28 mouse cellular contexts compared by ENCODE assay signal in the genomic region with DNA sequence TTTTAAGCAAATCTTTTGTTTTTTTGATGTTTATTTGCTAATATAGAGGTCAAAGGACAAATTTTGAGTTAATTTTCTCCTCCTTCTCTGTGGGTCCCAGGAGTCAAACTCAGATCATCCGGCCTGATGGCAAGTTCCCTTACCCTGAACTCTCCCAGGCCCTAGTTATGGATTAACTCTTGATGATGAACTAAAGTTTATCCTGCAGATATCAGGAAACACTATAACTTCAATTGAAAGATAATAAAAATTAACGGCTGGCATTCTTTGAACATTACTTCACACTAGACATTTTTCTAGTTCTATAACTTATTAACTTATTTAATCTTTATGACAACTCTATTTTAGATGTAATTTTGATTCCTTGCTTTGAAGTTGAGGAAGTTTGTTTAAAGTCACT.
"Had no signal": no experiment of that assay in that cellular context is flagged by ENCODE, and none has a peak within 500 bp of the region (broad histone marks: within the 10 kb centered on the region; RNA-seq: fewer than 3 reads in every experiment).

No protein-coding gene starts in this region.

- ATAC-seq: forebrain, embryonic 13.5 days; forebrain, embryonic 14.5 days; forebrain, embryonic 15.5 days; forebrain, embryonic 16.5 days; forebrain, postnatal 0 days had no signal

- H3K4me2 ChIP-seq: embryonic facial prominence, embryonic 12.5 days; embryonic facial prominence, embryonic 13.5 days; embryonic facial prominence, embryonic 15.5 days; forebrain, embryonic 12.5 days; forebrain, embryonic 13.5 days; forebrain, embryonic 15.5 days had no signal

- H3K27me3 ChIP-seq: embryonic facial prominence, embryonic 12.5 days; embryonic facial prominence, embryonic 13.5 days; embryonic facial prominence, embryonic 15.5 days; forebrain, embryonic 12.5 days; forebrain, embryonic 13.5 days; forebrain, embryonic 15.5 days had no signal

- DNase-seq: cerebellum, adult 18-20 months; cerebellum, adult 2 months; cerebellum, adult 8-10 months; cerebellum, adult 9-10 months; cerebellum, adult 9-11 months; cerebellum, postnatal 10 days; cerebellum, postnatal 14 days; cerebellum, postnatal 25 days; cerebellum, postnatal 36 days; embryo, embryonic 11 days; forebrain, postnatal 0 days; gastrocnemius, adult 2 months; gastrocnemius, postnatal 10 days; gastrocnemius, postnatal 14 days; gastrocnemius, postnatal 25 days; gastrocnemius, postnatal 36 days; heart, adult 11 months had no signal

- H3K9ac ChIP-seq: embryonic facial prominence, embryonic 12.5 days; embryonic facial prominence, embryonic 13.5 days; embryonic facial prominence, embryonic 15.5 days; forebrain, embryonic 12.5 days; forebrain, embryonic 13.5 days; forebrain, embryonic 15.5 days; forebrain, postnatal 0 days had no signal

- H3K4me1 ChIP-seq: embryonic facial prominence, embryonic 10.5 days; embryonic facial prominence, embryonic 12.5 days; embryonic facial prominence, embryonic 13.5 days; embryonic facial prominence, embryonic 15.5 days; forebrain, embryonic 10.5 days; forebrain, embryonic 12.5 days; forebrain, embryonic 13.5 days; forebrain, embryonic 15.5 days had no signal

- H3K4me3 ChIP-seq: embryonic facial prominence, embryonic 10.5 days; embryonic facial prominence, embryonic 12.5 days; embryonic facial prominence, embryonic 13.5 days; embryonic facial prominence, embryonic 15.5 days; erythroblast, embryonic 14.5 days; forebrain, embryonic 10.5 days; forebrain, embryonic 12.5 days; forebrain, embryonic 13.5 days; forebrain, embryonic 15.5 days; gastrocnemius, adult 2 months had no signal

- H3K27ac ChIP-seq: embryonic facial prominence, embryonic 10.5 days; embryonic facial prominence, embryonic 12.5 days; embryonic facial prominence, embryonic 13.5 days; embryonic facial prominence, embryonic 15.5 days; forebrain, embryonic 10.5 days; forebrain, embryonic 12.5 days; forebrain, embryonic 13.5 days; forebrain, embryonic 15.5 days; gastrocnemius, adult 2 months had no signal

- H3K9me3 ChIP-seq: embryonic facial prominence, embryonic 10.5 days; embryonic facial prominence, embryonic 12.5 days; embryonic facial prominence, embryonic 13.5 days; embryonic facial prominence, embryonic 15.5 days; forebrain, embryonic 10.5 days; forebrain, embryonic 12.5 days; forebrain, embryonic 13.5 days; forebrain, embryonic 15.5 days had no signal
